Mouse (Mus musculus) forebrain, embryonic 11.5 days (tissue): Measurements from ENCODE around the gene Hspa4. TPM values are rescaled to one million over a fixed set of nuclear protein-coding genes. Genes with fewer than 3 reads are reported as not detected.
"Not testable (repeated sequence)": the region's sequence is repeated elsewhere in the genome, so short reads cannot be mapped to it uniquely, and the experiment has no call there.

ENCODE experiments used
- ATAC-seq: fragments of 200-750 bp; cut with Nextera tagmentation; replicated peaks from 2 replicates; pipeline ENCODE4 v1.8.0; 2017; ENCODE audit warnings: moderate TSS enrichment; ENCODE audit not compliant: low FRiP score
- DNase-seq: peaks from one replicate; pipeline ENCODE4 v3.0.0-alpha.2; 2017; ENCODE audit warnings: low spot score
- H3K27ac ChIP-seq: fragments of 300-500 bp; sonication (generic); 2 replicates; pipeline ENCODE4 v1.5.1; 2014; ENCODE audit warnings: low read depth, low read length
- H3K27me3 ChIP-seq: fragments of 300-500 bp; sonication (generic); 2 replicates; pipeline ENCODE4 v1.6.1; 2014; ENCODE audit warnings: mild to moderate bottlenecking, low read length, mixed read lengths; ENCODE audit not compliant: control insufficient read depth, insufficient read depth
- H3K36me3 ChIP-seq: fragments of 300-500 bp; sonication (generic); 2 replicates; pipeline ENCODE4 v1.6.1; 2014; ENCODE audit warnings: mild to moderate bottlenecking, low read length, moderate library complexity, mixed read lengths; ENCODE audit not compliant: control insufficient read depth, insufficient read depth
- H3K4me1 ChIP-seq: fragments of 300-500 bp; sonication (generic); replicated peaks from 2 replicates; pipeline ENCODE4 v1.6.1; 2014; ENCODE audit warnings: low read length, mixed read lengths; ENCODE audit not compliant: control insufficient read depth, insufficient read depth
- H3K4me2 ChIP-seq: fragments of 300-500 bp; sonication (generic); 2 replicates; pipeline ENCODE4 v1.6.1; 2014; ENCODE audit warnings: low read depth, mild to moderate bottlenecking, low read length, moderate library complexity, mixed read lengths; ENCODE audit not compliant: severe bottlenecking
- H3K4me3 ChIP-seq: fragments of 300-500 bp; sonication (generic); 2 replicates; pipeline ENCODE4 v1.5.1; 2014; ENCODE audit warnings: low read depth, low read length
- H3K9ac ChIP-seq: fragments of 300-500 bp; sonication (generic); 2 replicates; pipeline ENCODE4 v1.6.1; 2014; ENCODE audit warnings: low read length
- H3K9me3 ChIP-seq: fragments of 300-500 bp; sonication (generic); 2 replicates; pipeline ENCODE4 v1.6.1; 2016; ENCODE audit warnings: low read length, mixed read lengths; ENCODE audit not compliant: control insufficient read depth
- WGBS: fragments of 180-500 bp; shearing (Covaris S2); extraction: QIAGEN DNeasy Blood & Tissue Kit; methylation state at CpG from one replicate; pipeline ENCODE4 v1.1.7; 2014; 5-methylcytosine and 5-hydroxymethylcytosine counted together
- polyA plus RNA-seq: library from polyadenylated mRNA; unstranded; fragments of >200 nt; fragmentation: Nextera tagmentation; extraction: Ambion mirVana; gene quantifications from 2 replicates; pipeline ENCODE4 v1.2.1, GENCODE M21; 2014

Gene Hspa4
- polyA plus RNA-seq, 1 experiment from 2014 or later, result 129 TPM

DNA sequence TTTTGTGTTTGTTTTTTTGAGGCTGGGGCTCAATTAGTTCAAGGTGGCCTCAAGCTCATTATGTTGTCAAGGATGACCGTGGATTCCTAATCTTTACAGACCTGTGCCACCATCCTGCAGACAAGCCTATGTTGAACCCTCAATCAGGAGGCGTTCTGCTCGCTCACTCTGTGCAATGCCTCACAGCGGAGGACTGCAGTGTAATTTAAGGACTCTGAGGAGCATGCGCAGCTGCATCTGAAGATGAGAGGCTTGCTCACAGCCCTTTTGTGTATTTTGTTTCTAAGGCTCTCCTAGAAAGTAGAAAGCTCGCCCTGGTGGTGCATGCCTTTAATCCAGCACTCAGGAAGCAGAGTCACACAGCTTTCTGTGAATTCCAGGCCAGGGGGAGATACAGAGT, 16.7 kb upstream of the Hspa4 start:
- no peaks in the 10 kb centered on the region for H3K9me3 ChIP-seq
- WGBS, result 56% methylated on average over 6 of the region's 6 CpGs
- H3K4me2 ChIP-seq, result no peak overlapping the region
- no peak overlapping the region for H3K27ac ChIP-seq
- H3K9ac ChIP-seq, result no peak overlapping the region
- no peaks in the 10 kb centered on the region for H3K27me3 ChIP-seq
- DNase-seq (no peak), ATAC-seq (no peak)
- H3K36me3 ChIP-seq, result no peaks in the 10 kb centered on the region
- no peaks in the 10 kb centered on the region for H3K4me1 ChIP-seq
- H3K4me3 ChIP-seq, result no peak overlapping the region

DNA sequence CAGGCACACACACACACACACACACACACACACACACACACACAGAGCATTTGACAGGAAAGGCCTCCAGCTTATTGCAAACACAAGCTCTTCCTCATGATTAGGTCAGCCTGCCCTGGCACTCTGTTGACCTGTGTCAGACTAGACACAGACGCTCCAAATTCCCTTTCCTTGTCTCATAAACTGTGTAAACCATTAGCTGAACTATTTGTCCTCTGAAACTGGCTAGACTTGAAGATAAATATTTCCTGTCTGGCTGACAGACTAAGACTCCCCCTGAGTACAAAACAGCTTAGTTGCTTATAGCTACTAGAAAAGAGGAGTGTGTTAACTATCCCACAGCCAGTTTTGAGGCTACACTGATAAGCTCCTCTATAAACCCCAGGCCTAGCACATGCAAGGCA, 14.5 kb upstream of the Hspa4 start:
- no peak overlapping the region for H3K27ac ChIP-seq
- no peak overlapping the region for H3K4me3 ChIP-seq
- H3K4me1 ChIP-seq, result no peaks in the 10 kb centered on the region; the same call in 1 of the 2 replicates
- H3K9ac ChIP-seq, result no peak overlapping the region
- H3K27me3 ChIP-seq, result no peaks in the 10 kb centered on the region
- ATAC-seq (no peak), DNase-seq (no peak)
- WGBS, result 52% methylated on average over 1 of the region's 1 CpGs
- H3K9me3 ChIP-seq, result no peaks in the 10 kb centered on the region
- H3K4me2 ChIP-seq, result no peak overlapping the region
- H3K36me3 ChIP-seq, result no peaks in the 10 kb centered on the region

DNA sequence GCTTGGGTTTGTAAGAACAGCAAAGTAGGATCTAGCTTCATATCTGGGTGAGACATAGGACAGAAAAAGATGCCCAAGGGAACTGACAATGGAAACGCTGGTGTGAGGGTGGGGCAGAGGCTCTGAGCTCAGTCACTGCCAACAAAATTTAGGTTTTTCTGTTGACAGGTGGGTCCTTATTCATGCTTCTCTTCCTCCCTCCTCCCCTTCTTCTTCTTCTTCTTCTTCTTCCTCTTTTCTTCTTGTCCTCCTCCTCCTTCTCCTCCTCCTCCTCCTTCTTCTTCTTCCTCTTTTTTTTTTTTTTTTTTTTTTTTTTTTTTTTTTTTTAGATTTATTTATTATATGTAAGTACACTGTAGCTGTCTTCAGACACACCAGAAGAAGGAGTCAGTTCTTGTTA, 12.6 kb upstream of the Hspa4 start:
- not testable (repeated sequence) for H3K27me3 ChIP-seq, DNase-seq, H3K9me3 ChIP-seq, H3K9ac ChIP-seq, H3K4me2 ChIP-seq, H3K4me3 ChIP-seq, H3K4me1 ChIP-seq, H3K27ac ChIP-seq, ATAC-seq, H3K36me3 ChIP-seq
- WGBS, result 88% methylated on average over 1 of the region's 1 CpGs

DNA sequence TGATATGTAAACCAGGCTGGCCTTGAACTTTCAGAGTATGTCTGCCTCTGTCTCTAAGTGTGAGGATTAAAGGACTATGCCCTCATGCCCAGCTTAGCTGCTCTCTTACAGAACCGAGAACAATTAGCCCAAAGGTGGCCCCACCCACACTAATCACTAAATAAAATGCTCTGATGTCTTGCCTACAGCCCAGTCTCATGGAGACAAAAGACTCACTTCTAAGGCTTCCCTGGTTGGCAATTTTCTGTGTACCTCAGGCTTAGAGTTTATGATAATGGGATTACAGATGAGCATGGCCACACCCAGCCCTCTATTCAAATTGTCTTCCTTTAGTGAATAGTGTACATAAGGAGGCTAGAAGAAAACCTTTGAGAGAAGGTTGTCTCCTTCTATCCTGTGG, 11.1 kb upstream of the Hspa4 start:
- H3K4me2 ChIP-seq, result no peak overlapping the region
- no peak overlapping the region for H3K27ac ChIP-seq
- H3K4me1 ChIP-seq, result no peaks in the 10 kb centered on the region; the same call in 1 of the 2 replicates
- 19% methylated on average over 1 of the region's 1 CpGs for WGBS
- H3K4me3 ChIP-seq, result no peak overlapping the region
- H3K9ac ChIP-seq, result no peak overlapping the region
- DNase-seq (no peak), ATAC-seq (no peak)
- H3K27me3 ChIP-seq, result no peaks in the 10 kb centered on the region
- no peaks in the 10 kb centered on the region for H3K9me3 ChIP-seq
- H3K36me3 ChIP-seq, result no peaks in the 10 kb centered on the region

DNA sequence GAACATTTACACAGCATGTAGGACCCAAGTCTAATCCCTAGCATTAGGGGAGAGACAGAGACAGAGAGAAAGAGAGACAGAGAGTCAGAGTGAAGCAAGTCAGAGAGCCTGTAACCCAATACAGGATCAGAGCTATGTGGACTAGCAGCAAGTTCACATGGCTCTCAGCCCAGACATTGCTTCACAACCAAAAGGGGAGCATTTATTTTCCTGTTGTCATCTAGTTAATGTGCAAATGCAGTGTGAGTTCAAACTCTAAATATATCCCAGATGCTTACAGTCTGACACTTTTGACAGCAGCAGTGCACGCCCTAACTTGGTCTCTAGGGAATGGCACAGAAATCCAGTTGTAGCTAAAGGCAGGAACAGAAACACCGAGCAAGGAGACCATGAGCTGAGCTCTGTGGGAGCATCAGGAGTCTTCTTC, 8.6 kb upstream of the Hspa4 start:
- ATAC-seq, result no peak
- Histone ChIP-seq H3K27me3 (no peaks in the 10 kb centered on the region), H3K36me3 (no peaks in the 10 kb centered on the region), H3K4me1 (no peaks in the 10 kb centered on the region; the same call in 1 of the 2 replicates), H3K27ac (no peak overlapping the region), H3K4me3 (no peak overlapping the region), H3K4me2 (no peak overlapping the region), H3K9me3 (no peaks in the 10 kb centered on the region), H3K9ac (no peak overlapping the region)
- no peak for DNase-seq
- 71% methylated on average over 2 of the region's 2 CpGs for WGBS

DNA sequence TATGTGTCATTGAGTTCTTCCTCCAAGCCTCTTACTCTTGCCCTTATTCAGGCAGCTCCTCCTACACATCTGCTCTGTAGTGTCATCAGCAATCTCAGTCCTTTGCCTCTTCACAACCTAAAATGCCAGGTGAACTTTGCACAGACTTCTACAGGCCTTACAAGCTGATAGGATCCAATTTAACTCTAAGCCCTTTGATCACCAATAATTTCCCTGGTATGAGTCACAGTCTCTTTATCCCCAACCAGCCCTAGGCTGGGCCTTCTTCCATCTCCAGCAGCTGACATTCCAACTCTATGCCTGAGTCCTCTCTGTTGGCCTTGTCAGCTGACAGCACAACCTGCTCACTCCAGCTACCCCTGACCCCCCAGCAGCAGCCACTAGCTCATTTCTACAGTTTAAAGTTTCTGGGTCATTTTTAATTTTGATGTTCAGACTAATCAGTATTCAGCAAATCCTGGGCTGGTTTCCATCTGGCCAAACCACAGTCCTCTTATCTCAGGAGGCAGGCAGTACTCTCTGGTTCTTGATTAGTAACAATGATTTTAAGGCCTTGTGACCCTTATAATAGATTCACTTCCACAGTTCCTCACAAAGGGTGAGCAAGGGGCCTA, 8.1 kb upstream of the Hspa4 start:
- Histone ChIP-seq H3K4me3 (no peak overlapping the region), H3K27ac (no peak overlapping the region), H3K27me3 (no peaks in the 10 kb centered on the region), H3K4me1 (no peaks in the 10 kb centered on the region; the same call in 1 of the 2 replicates), H3K36me3 (no peaks in the 10 kb centered on the region), H3K9me3 (no peaks in the 10 kb centered on the region), H3K4me2 (no peak overlapping the region), H3K9ac (no peak overlapping the region)
- DNase-seq, result no peak
- no peak for ATAC-seq

DNA sequence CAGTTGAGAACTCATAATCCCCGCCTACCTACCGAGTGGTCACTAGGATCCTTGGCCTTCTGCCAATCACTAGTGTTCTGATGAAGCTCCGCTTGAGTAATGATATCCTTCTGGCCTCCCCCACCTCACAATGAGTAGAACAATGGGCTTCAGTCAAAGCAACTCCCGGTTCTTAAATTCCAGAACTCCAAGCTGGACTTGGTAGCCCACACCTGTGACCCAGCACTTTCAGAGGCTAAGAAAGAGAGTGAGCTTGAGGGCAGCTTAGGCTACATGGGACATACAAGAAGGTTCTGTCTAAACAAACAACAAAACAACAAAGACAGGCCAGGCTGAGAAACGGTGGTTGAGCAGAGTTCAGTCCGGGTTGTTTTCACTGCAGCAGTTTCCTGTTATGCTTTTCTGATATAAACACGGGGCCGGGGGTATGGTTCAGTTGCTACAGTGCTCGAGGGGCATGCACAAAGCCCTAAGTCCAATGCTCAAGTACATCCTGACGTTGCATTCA, 7.4 kb upstream of the Hspa4 start:
- 80% methylated on average over 10 of the region's 10 CpGs for WGBS
- H3K9me3 ChIP-seq, result no peaks in the 10 kb centered on the region
- ATAC-seq (no peak), DNase-seq (no peak)
- no peak overlapping the region for H3K27ac ChIP-seq
- H3K4me3 ChIP-seq, result no peak overlapping the region
- no peaks in the 10 kb centered on the region for H3K36me3 ChIP-seq
- H3K27me3 ChIP-seq, result no peaks in the 10 kb centered on the region
- H3K4me2 ChIP-seq, result no peak overlapping the region
- no peak overlapping the region for H3K9ac ChIP-seq
- no peaks in the 10 kb centered on the region; the same call in 1 of the 2 replicates for H3K4me1 ChIP-seq

DNA sequence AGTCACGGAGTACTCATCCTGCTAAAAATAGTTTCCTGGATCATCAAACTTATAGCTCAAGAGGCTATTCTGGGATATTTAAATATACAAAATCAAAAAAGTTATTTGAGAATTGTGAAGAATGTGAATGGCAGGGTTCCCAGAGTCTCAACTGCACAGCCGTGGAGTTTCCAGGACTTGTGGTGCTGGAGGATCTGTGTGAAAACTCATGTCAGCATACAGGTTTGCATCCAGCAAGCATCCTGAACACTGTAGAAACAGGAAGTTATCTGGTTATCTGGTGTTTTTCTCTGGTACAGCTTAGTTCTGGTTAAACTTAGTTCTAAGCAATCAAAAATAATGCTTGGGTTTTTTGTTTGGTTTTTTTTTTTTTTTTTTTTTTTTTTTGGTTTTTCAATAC, 6.7 kb upstream of the Hspa4 start:
- Histone ChIP-seq H3K4me3 (no peak overlapping the region), H3K9ac (no peak overlapping the region), H3K4me2 (no peak overlapping the region), H3K36me3 (no peaks in the 10 kb centered on the region), H3K27ac (no peak overlapping the region), H3K9me3 (no peaks in the 10 kb centered on the region), H3K4me1 (no peaks in the 10 kb centered on the region; the same call in 1 of the 2 replicates), H3K27me3 (no peaks in the 10 kb centered on the region)
- no peak for ATAC-seq
- 93% methylated on average over 2 of the region's 2 CpGs for WGBS
- DNase-seq, result no peak
